Mouse (Mus musculus) liver, adult 2 months (tissue): ENCODE data around the gene Lrfn4.

ENCODE experiments used
- CTCF ChIP-seq: fragments of 200-500 bp; IDR thresholded peaks from 2 replicates; pipeline ENCODE4 v1.5.1; 2011; ENCODE audit warnings: low read depth, low read length, control low read depth
- POLR2A ChIP-seq: fragments of 200-500 bp; IDR thresholded peaks from 2 replicates; pipeline ENCODE4 v1.6.1; 2011; ENCODE audit warnings: low read length, control low read depth; ENCODE audit not compliant: insufficient read depth; ENCODE audit errors: extremely low read depth

DNA sequence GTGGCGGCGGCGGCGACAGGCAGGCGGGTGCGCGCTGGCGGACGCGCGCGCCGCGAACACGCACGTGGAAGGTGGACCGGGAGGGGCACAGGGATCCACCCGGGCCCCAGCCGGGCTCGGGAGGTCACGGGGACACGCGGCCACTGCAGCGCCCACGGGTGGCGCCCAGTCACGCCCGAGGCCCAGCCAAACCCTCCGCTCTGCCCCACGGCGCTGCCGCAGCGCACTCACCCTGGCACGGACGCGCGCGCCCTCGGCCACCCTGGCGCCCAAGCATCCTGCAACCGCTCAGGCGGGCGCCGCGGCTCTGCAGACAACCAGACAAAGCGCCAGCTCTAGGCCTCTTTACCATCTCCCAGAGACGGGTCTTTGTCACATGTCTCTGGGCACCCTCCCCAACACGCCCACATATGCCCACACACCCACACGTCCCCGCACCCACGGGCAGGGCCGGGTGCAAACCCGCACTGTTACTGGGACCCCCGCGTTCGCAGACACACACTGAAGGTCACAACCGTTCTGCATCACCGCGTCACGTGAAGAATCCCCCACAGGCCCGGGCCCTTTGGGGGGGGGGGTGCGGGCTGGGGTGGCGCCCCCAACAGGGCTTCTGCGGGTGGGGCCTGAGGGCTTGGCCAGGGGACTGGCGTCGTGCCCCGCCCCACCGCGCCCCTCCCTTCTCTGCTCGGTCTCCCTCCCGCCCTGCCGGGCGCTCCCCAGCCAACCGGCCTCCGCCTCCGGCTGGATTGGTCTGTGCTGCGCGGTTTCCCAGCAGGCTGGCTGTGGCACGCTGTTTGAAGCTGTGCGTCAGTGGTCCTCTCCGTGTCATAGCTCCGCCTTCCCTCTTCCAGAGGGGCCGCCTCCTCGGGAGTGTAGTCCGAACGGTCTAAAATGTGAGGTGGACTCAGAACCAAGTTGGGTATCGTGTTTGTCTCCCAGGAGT is at the start of gene Lrfn4:
- TF ChIP-seq CTCF (no peak), POLR2A (no peak)
